Mouse (Mus musculus): ENCODE measurements at regions not wholly inside any gene's neighbourhood (a gene's known extent, or its start where the extent isn't known, plus 50 kb on each side); places are given as distances from the start of the nearest gene placed in this dataset.
A peak's percentile ranks its signal among the peaks of the same experiment; 100 is the strongest.

GRCm38 (mm10) chr10:51946189-51946588, 76.1 kb upstream of the Vgll2 start:
- no peak overlapping the region for H3K4me3 ChIP-seq (ENCODE audit: low read depth, low read length)
- H3K4me1 ChIP-seq (ENCODE audit: control insufficient read depth, insufficient read depth, low read length), result no peaks in the 10 kb centered on the region
- H3K36me3 ChIP-seq (ENCODE audit: control insufficient read depth, insufficient read depth, low read length), result no peaks in the 10 kb centered on the region
- H3K4me2 ChIP-seq (ENCODE audit: low read depth, severe bottlenecking), result no peak overlapping the region
- no peak for ATAC-seq (ENCODE audit: insufficient number of reproducible peaks, low FRiP score, low TSS enrichment, low read depth)
- no peaks in the 10 kb centered on the region for H3K9me3 ChIP-seq (ENCODE audit: control insufficient read depth, low read length)
- no peak for DNase-seq (ENCODE audit: low spot score)
- H3K27ac ChIP-seq (replicated peaks; ENCODE audit: low read depth, low read length), result no peak overlapping the region
- H3K9ac ChIP-seq (ENCODE audit: low read length), result no peak overlapping the region
- H3K27me3 ChIP-seq (ENCODE audit: control insufficient read depth, insufficient read depth, low read length), result no peaks in the 10 kb centered on the region

GRCm38 (mm10) chr10:51946881-51947280, 75.4 kb upstream of the Vgll2 start:
- ATAC-seq (ENCODE audit: insufficient number of reproducible peaks, low FRiP score, low TSS enrichment, low read depth), result no peak
- H3K4me3 ChIP-seq (ENCODE audit: low read depth, low read length), result no peak overlapping the region
- no peak overlapping the region for H3K9ac ChIP-seq (ENCODE audit: low read length)
- DNase-seq (ENCODE audit: low spot score), result no peak
- H3K27ac ChIP-seq (replicated peaks; ENCODE audit: low read depth, low read length), result no peak overlapping the region
- no peak overlapping the region for H3K4me2 ChIP-seq (ENCODE audit: low read depth, severe bottlenecking)
- H3K36me3 ChIP-seq (ENCODE audit: control insufficient read depth, insufficient read depth, low read length), result no peaks in the 10 kb centered on the region
- no peaks in the 10 kb centered on the region for H3K27me3 ChIP-seq (ENCODE audit: control insufficient read depth, insufficient read depth, low read length)
- H3K4me1 ChIP-seq (ENCODE audit: control insufficient read depth, insufficient read depth, low read length), result no peaks in the 10 kb centered on the region
- H3K9me3 ChIP-seq (ENCODE audit: control insufficient read depth, low read length), result no peaks in the 10 kb centered on the region

DNA sequence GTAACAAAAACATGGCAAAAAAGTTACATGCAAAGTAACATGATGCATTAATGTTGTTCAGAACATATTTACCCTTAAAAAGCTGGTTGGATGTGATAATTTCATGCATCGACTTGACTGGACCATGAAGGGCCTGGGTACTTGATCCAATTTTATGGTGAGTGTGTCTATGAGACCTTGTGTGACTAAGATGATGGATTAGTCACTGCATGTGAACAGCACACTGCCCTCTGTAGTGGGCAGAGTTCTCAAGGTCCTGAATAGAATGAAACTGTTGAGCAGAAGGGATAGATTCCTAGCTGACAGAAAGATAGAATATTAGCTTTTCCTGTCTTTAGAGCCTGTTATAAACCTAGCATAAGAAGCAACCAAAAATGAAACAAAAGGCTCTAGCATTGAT, 72.3 kb upstream of the Vgll2 start:
- ATAC-seq (ENCODE audit: insufficient number of reproducible peaks, low FRiP score, low TSS enrichment, low read depth) (no peak), DNase-seq (ENCODE audit: low spot score) (no peak)
- no peak overlapping the region for H3K27ac ChIP-seq (replicated peaks; ENCODE audit: low read depth, low read length)
- 88% methylated on average over 1 of the region's 1 CpGs for WGBS
- no peaks in the 10 kb centered on the region for H3K9me3 ChIP-seq (ENCODE audit: control insufficient read depth, low read length)
- no peaks in the 10 kb centered on the region for H3K27me3 ChIP-seq (ENCODE audit: control insufficient read depth, insufficient read depth, low read length)
- H3K4me1 ChIP-seq (ENCODE audit: control insufficient read depth, insufficient read depth, low read length), result no peaks in the 10 kb centered on the region
- H3K36me3 ChIP-seq (ENCODE audit: control insufficient read depth, insufficient read depth, low read length), result no peaks in the 10 kb centered on the region
- H3K4me2 ChIP-seq (ENCODE audit: low read depth, severe bottlenecking), result no peak overlapping the region
- H3K4me3 ChIP-seq (ENCODE audit: low read depth, low read length), result no peak overlapping the region
- H3K9ac ChIP-seq (ENCODE audit: low read length), result no peak overlapping the region

DNA sequence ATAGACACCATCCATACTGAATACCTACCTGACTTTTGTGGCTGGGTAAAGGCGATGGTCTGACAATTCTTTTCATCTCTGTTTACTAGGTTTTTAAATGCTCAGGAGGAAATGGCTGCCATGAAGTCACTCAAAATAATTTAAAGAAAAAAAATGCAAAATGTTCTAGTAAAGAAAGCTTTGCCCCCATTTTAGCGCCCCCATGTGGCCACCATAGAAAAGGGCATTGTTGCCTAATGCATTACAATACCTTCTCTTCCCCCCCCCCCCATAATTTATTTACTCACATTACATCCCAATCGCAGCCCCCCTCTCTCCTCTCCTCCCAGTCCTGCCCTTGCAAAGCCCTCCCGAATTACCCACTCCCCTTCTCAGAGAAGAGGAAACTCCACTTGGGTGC, 70.3 kb upstream of the Vgll2 start:
- no peak overlapping the region for H3K27ac ChIP-seq (replicated peaks; ENCODE audit: low read depth, low read length)
- H3K4me3 ChIP-seq (ENCODE audit: low read depth, low read length), result no peak overlapping the region
- H3K27me3 ChIP-seq (ENCODE audit: control insufficient read depth, insufficient read depth, low read length), result no peaks in the 10 kb centered on the region
- ATAC-seq (ENCODE audit: insufficient number of reproducible peaks, low FRiP score, low TSS enrichment, low read depth) (no peak), DNase-seq (ENCODE audit: low spot score) (no peak)
- H3K4me2 ChIP-seq (ENCODE audit: low read depth, severe bottlenecking), result no peak overlapping the region
- H3K9ac ChIP-seq (ENCODE audit: low read length), result no peak overlapping the region
- H3K4me1 ChIP-seq (ENCODE audit: control insufficient read depth, insufficient read depth, low read length), result no peaks in the 10 kb centered on the region
- whole genome bisulfite sequencing, result 65% methylated on average over 4 of the region's 4 CpGs
- no peaks in the 10 kb centered on the region for H3K9me3 ChIP-seq (ENCODE audit: control insufficient read depth, low read length)
- H3K36me3 ChIP-seq (ENCODE audit: control insufficient read depth, insufficient read depth, low read length), result no peaks in the 10 kb centered on the region

GRCm38 (mm10) chr10:51956493-51956892, 65.8 kb upstream of the Vgll2 start:
- no peak for ATAC-seq (ENCODE audit: insufficient number of reproducible peaks, low FRiP score, low TSS enrichment, low read depth)
- Histone ChIP-seq H3K4me1 (ENCODE audit: control insufficient read depth, insufficient read depth, low read length) (no peaks in the 10 kb centered on the region), H3K27me3 (ENCODE audit: control insufficient read depth, insufficient read depth, low read length) (no peaks in the 10 kb centered on the region), H3K36me3 (ENCODE audit: control insufficient read depth, insufficient read depth, low read length) (no peaks in the 10 kb centered on the region), H3K4me2 (ENCODE audit: low read depth, severe bottlenecking) (no peak overlapping the region), H3K4me3 (ENCODE audit: low read depth, low read length) (no peak overlapping the region), H3K27ac (replicated peaks; ENCODE audit: low read depth, low read length) (no peak overlapping the region), H3K9me3 (ENCODE audit: control insufficient read depth, low read length) (no peaks in the 10 kb centered on the region), H3K9ac (ENCODE audit: low read length) (no peak overlapping the region)
- DNase-seq (ENCODE audit: low spot score), result no peak
- WGBS, result 60% methylated on average over 1 of the region's 1 CpGs

- H3K36me3 ChIP-seq (ENCODE audit: control insufficient read depth, insufficient read depth, low read length), result no peaks in the 10 kb centered on the region
- ATAC-seq (ENCODE audit: insufficient number of reproducible peaks, low FRiP score, low TSS enrichment, low read depth), result 0 out of 2 replicates have a peak, but pooled peaks have one; percentile 44
- no peak overlapping the region for H3K9ac ChIP-seq (ENCODE audit: low read length)
- no peak overlapping the region for H3K27ac ChIP-seq (replicated peaks; ENCODE audit: low read depth, low read length)
- H3K4me1 ChIP-seq (ENCODE audit: control insufficient read depth, insufficient read depth, low read length), result no peaks in the 10 kb centered on the region
- no peaks in the 10 kb centered on the region for H3K27me3 ChIP-seq (ENCODE audit: control insufficient read depth, insufficient read depth, low read length)
- DNase-seq (ENCODE audit: low spot score), result no peak
- H3K9me3 ChIP-seq (ENCODE audit: control insufficient read depth, low read length), result no peaks in the 10 kb centered on the region
- 29% methylated on average over 2 of the region's 2 CpGs for WGBS
- H3K4me2 ChIP-seq (ENCODE audit: low read depth, severe bottlenecking), result no peak overlapping the region
- no peak overlapping the region for H3K4me3 ChIP-seq (ENCODE audit: low read depth, low read length)
Observed at GRCm38 (mm10) chr10:51961497-51961896, 60.8 kb upstream of the Vgll2 start.

DNA sequence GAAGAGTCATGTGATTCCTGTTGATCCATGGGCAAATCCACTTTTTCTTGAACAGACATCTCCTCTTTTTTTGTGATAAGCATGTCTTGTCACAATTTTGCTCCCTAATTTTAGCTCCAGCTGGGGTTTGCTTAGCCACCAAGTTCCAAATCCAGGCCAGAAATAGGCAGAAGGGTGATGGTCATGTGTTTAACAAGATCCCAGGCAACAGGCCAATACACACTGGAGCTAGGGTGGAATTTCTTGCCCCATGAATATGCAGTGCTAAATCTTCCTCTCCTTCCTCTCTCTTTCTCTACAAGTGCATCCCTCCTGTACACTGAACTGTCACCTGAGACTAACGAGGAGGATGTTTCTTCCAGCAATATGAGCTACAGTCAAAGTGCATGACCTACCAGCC, 58.6 kb upstream of the Vgll2 start:
- no peak for ATAC-seq (ENCODE audit: insufficient number of reproducible peaks, low FRiP score, low TSS enrichment, low read depth)
- 88% methylated on average over 1 of the region's 1 CpGs for WGBS
- no peaks in the 10 kb centered on the region for H3K9me3 ChIP-seq (ENCODE audit: control insufficient read depth, low read length)

DNA sequence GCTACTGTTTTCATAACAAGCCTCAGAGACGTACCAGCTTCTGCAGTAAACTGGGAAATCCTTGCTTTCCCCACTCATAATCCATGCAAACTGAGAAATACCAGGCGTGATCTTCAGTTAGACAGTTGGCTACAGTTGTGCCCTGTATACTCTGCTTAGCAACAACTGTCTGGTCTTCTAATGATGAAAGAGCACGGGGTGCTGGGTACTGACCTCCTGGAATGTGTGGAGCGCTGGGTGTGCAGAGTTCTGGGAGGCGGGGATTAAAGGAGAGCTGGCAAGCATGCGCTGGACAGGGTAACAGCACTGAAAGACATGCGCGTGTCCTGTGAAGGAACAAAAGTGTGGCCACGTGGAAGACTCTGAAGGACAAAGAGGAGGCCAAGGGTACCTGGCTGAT, 52.2 kb upstream of the Vgll2 start:
- no peaks in the 10 kb centered on the region for H3K4me1 ChIP-seq (ENCODE audit: control insufficient read depth, insufficient read depth, low read length)
- no peak overlapping the region for H3K4me3 ChIP-seq (ENCODE audit: low read depth, low read length)
- H3K9me3 ChIP-seq (ENCODE audit: control insufficient read depth, low read length), result no peaks in the 10 kb centered on the region
- no peaks in the 10 kb centered on the region for H3K36me3 ChIP-seq (ENCODE audit: control insufficient read depth, insufficient read depth, low read length)
- H3K4me2 ChIP-seq (ENCODE audit: low read depth, severe bottlenecking), result no peak overlapping the region
- WGBS, result 73% methylated on average over 9 of the region's 9 CpGs
- DNase-seq (ENCODE audit: low spot score) (no peak), ATAC-seq (ENCODE audit: insufficient number of reproducible peaks, low FRiP score, low TSS enrichment, low read depth) (no peak; the same call in 1 of the 2 replicates)
- no peak overlapping the region for H3K9ac ChIP-seq (ENCODE audit: low read length)
- H3K27ac ChIP-seq (replicated peaks; ENCODE audit: low read depth, low read length), result no peak overlapping the region
- no peaks in the 10 kb centered on the region for H3K27me3 ChIP-seq (ENCODE audit: control insufficient read depth, insufficient read depth, low read length)

More for the DNA sequence above, 58.6 kb upstream of the Vgll2 start:
- Histone ChIP-seq H3K9ac (ENCODE audit: low read length) (no peak overlapping the region), H3K4me2 (ENCODE audit: low read depth, severe bottlenecking) (no peak overlapping the region), H3K27me3 (ENCODE audit: control insufficient read depth, insufficient read depth, low read length) (no peaks in the 10 kb centered on the region), H3K27ac (replicated peaks; ENCODE audit: low read depth, low read length) (no peak overlapping the region), H3K36me3 (ENCODE audit: control insufficient read depth, insufficient read depth, low read length) (no peaks in the 10 kb centered on the region), H3K4me1 (ENCODE audit: control insufficient read depth, insufficient read depth, low read length) (no peaks in the 10 kb centered on the region), H3K4me3 (ENCODE audit: low read depth, low read length) (no peak overlapping the region)
- DNase-seq (ENCODE audit: low spot score), result no peak
